Mouse (Mus musculus): ENCODE measurements around the gene Incenp. TPM values are rescaled to one million over a fixed set of nuclear protein-coding genes. Genes with fewer than 3 reads are reported as not detected.
A peak's percentile ranks its signal among the peaks of the same experiment; 100 is the strongest.

The Incenp gene
- polyA plus RNA-seq (2015; fragmentation: Nextera tagmentation; extraction: Ambion mirVana): 86.6 and 105 TPM in 2 replicates

DNA sequence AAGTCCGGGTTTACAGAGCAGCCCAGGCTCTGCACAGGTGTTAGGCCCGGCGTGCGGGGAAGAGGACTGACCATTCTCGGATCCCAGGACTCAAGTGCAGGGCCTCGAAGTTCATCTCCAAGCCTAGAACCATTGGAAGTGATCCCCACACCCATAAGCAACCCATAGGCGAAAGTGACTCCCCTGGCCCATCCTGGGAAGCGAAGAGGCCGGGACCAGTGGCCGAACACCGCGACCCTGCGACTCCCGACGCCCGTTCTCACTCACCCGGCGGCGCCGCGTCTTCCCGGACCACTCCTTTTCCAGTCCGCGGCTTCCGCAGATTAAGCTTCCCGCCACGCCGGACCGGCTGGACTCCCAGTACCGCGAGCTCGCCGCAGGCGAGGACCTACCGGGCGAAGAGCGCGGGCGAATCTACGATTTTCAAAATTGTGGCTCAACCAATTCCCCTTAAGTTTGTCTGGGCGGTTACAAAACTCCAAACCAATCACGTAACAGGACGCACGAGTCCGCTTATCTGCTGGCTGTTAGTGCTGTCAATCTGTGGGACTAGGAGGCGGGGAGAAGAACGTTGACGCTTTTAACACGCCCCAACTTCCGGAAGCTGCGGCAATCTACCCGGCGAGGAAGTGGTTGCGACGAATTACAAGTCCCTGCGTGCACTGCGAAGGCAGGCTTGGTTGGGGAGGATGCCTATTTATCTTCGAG lies at the start of gene Incenp:
Incenp (minus strand) TSS at position 480 of the 708 bp plus-strand sequence.
- ATAC-seq: peak; percentile 99
- peak within 1 kb of the TSS; percentile 88 for H3K27ac ChIP-seq
- peak within 1 kb of the TSS; percentile 86 for H3K4me2 ChIP-seq
- H3K9me3 ChIP-seq (replicated peaks): no peaks in the 10 kb centered on the region
- WGBS: under 1% methylated on average over 58 of the region's 58 CpGs
- peak within 1 kb of the TSS; percentile 89 for H3K4me3 ChIP-seq
- no peaks in the 10 kb centered on the region for H3K27me3 ChIP-seq
- H3K9ac ChIP-seq: peak within 1 kb of the TSS; percentile 90
- H3K4me1 ChIP-seq: peaks cover 38% of the 10 kb centered on the region
- H3K36me3 ChIP-seq (ENCODE audit: poor library complexity, severe bottlenecking): peaks cover 12% of the 10 kb centered on the region

DNA sequence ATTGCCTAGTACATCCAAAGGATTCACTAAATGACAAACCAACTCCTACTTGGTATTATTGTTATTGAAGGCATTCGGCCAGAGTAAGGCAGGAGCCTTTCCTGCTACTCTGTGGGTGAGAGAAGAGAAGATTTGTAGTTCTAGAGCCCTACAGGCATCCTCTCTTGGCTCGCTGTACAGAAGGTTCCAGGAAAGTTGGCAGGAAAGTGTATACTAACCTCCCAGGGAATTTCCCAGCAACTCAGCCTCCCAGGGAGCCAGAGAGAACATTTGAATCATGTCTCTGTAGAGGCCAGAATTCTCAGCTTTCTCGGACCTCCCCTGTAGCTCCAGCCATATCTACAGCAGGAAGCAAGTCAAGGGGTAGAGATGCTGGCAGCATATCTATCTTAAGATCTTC lies 47.6 kb upstream of the Incenp start:
- H3K4me3 ChIP-seq: no peak overlapping the region

DNA sequence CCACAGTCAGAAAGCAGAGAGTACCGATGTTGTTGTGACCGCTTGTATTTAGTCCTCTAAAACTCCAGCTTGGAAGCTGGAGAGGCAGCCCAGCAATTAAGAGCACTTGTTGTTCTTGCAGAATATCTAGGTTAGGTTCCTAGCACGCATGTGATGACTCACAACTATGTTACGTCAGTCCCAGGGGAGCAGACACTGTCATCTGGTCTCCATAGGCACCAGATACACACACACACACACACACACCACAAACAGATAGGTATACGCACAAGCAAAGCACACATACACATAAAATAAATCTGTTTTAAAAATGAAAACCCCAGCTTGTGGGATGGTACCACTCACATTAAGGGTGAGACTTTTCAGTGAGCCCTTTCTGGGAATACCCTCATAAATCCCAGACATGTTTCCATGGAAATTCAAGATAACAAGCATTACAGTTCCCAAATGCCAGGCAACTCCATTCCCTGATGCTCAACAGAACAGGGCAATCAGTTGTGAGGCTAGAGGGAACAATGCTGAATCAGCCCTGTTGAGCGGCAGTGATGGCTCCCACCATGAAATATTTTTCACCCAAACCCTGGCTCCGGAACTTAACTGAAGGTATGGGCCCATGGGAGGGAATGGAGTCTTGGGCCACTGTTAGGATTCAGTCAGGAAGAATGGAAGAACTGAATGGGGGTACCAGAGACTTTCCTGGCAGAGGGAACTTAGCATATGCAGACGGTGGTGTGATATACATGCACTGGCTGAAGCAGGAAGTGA lies 46.6 kb upstream of the Incenp start:
- 93% methylated on average over 8 of the region's 8 CpGs for WGBS

More for the DNA sequence above, 47.6 kb upstream of the Incenp start:
- 83% methylated on average over 3 of the region's 3 CpGs for WGBS
- no peak for ATAC-seq
- Histone ChIP-seq H3K27me3 (no peaks in the 10 kb centered on the region), H3K4me2 (no peak overlapping the region), H3K4me1 (no peaks in the 10 kb centered on the region), H3K9ac (no peak overlapping the region), H3K9me3 (replicated peaks) (no peaks in the 10 kb centered on the region), H3K27ac (no peak overlapping the region), H3K36me3 (ENCODE audit: poor library complexity, severe bottlenecking) (no peaks in the 10 kb centered on the region)

DNA sequence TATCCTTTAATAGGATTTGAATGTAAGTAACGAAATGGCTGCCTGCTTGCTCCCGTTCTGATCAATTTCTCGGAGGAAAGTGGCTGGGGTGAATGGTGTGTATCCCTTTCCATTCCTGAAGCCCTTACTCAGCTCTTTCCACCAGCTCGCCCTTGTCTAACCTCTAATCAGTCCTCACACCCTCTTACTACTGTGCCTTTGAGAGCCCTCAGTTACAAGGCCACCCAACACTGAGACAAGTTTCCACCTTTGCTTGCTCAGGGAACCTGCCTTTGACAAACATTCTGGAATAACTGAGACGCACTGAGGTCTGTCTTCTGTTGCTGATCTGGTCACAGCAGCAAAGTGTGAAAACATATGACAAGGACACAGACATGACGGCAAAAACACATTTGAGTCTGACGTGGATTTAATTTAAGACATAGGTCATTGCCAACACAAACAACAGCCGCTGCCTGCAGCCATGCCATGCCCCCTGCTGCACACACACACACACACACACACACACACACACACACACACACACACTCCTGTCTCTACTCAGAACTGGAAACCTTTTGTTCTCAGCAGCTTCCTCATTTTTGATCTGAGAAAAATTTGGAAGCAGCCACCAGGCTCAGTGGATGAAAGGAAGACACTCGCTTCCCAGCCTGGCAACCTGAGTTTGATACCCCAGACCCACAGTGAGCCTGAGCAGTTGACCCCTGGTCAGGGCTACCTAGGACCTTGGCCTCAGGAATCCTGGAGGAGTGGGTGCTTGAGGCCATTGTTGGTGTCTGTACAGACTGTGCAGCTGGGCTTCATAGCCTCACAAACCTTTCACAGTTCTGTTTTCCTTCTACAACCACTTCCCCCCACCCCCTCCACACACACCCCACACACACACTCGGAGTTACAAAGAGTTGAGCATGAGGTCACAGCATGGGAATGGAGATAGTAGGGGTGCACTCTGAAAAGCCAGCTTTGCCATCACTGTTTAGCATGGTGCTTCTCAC lies 43.5 kb upstream of the Incenp start:
- no peak for ATAC-seq
- Histone ChIP-seq H3K27ac (no peak overlapping the region), H3K9me3 (replicated peaks) (no peaks in the 10 kb centered on the region), H3K4me3 (no peak overlapping the region), H3K4me2 (no peak overlapping the region), H3K27me3 (no peaks in the 10 kb centered on the region), H3K9ac (no peak overlapping the region), H3K36me3 (ENCODE audit: poor library complexity, severe bottlenecking) (no peaks in the 10 kb centered on the region), H3K4me1 (0 out of 2 replicates have a peak, but pooled peaks cover 4% of the 10 kb centered on the region)
- 71% methylated on average over 10 of the region's 10 CpGs for WGBS

More for the DNA sequence above, 46.6 kb upstream of the Incenp start:
- Histone ChIP-seq H3K27ac (no peak overlapping the region), H3K4me1 (0 out of 2 replicates have a peak, but pooled peaks cover 1% of the 10 kb centered on the region), H3K4me3 (no peak overlapping the region), H3K27me3 (no peaks in the 10 kb centered on the region), H3K36me3 (ENCODE audit: poor library complexity, severe bottlenecking) (no peaks in the 10 kb centered on the region), H3K9me3 (replicated peaks) (no peaks in the 10 kb centered on the region), H3K9ac (no peak overlapping the region), H3K4me2 (no peak overlapping the region)
- no peak for ATAC-seq

DNA sequence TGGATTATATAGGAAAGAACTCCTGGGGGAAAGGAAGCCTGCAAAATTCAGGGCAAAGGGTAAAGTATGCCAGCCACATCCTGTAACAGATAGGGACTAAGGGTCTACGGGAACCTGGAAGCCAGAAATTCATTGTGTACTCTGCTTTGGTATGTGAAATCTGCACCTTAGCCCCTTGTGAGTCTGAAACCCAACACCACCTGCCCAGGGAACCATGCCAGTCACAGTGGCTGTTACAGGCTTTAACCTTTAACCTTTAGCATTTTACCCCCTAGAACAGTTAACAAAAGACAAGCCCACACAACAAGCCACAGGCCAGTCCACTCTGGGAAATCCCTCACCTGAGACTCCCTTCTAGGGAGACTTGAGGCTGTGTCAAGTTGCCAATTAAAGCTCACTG lies 42.5 kb upstream of the Incenp start:
- ATAC-seq: no peak
- WGBS: 54% methylated on average over 1 of the region's 1 CpGs
- no peak overlapping the region for H3K4me3 ChIP-seq
- H3K4me2 ChIP-seq: no peak overlapping the region
- H3K27me3 ChIP-seq: no peaks in the 10 kb centered on the region
- H3K36me3 ChIP-seq (ENCODE audit: poor library complexity, severe bottlenecking): no peaks in the 10 kb centered on the region
- H3K9ac ChIP-seq: no peak overlapping the region
- H3K4me1 ChIP-seq: 0 out of 2 replicates have a peak, but pooled peaks cover 4% of the 10 kb centered on the region
- H3K27ac ChIP-seq: no peak overlapping the region
- no peaks in the 10 kb centered on the region for H3K9me3 ChIP-seq (replicated peaks)

DNA sequence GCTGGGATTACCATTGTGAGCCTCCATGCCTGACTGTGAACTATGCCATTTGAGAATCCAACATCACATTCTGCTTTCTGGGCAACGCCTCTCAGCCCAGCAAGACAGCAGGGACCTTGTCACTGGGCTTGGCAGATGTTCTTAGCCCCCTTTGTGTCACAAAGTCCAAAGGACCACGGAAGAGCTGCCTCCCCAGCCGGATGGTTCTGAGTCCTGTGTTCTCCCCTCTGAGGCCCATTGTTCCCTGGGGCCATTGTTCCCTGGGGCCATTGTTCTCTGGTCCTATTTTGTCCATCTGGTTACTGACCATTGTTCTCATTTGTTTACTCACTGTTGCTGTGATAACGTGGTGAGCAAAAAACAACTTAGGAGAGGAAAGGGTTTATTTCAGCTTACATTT lies 41.6 kb upstream of the Incenp start:
- H3K9me3 ChIP-seq (replicated peaks): no peaks in the 10 kb centered on the region
- H3K4me3 ChIP-seq: no peak overlapping the region
- ATAC-seq: no peak
- no peak overlapping the region for H3K9ac ChIP-seq
- no peak overlapping the region for H3K4me2 ChIP-seq
- H3K27me3 ChIP-seq: no peaks in the 10 kb centered on the region
- 7% methylated on average over 4 of the region's 4 CpGs for WGBS
- H3K4me1 ChIP-seq: 0 out of 2 replicates have a peak, but pooled peaks cover 4% of the 10 kb centered on the region
- no peaks in the 10 kb centered on the region for H3K36me3 ChIP-seq (ENCODE audit: poor library complexity, severe bottlenecking)
- H3K27ac ChIP-seq: no peak overlapping the region

DNA sequence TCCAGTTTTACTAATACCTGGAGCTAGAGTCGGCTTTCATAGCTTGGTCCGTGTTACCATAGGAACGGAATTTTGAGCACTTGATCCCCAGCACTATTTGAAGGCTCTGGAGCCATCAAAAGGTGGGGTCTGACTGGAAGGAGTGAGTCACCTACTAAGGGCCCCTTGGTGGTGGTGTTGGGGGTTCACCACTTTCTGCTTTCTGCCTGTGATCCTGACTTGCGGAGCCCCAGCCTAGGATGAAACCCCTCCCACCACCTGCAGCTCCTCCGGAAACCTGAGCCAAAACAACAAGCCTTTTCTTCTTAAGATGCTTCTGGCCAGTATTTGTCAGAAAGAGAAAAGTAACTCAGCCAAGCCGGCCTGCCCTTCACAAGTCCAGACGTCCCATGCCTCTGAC lies 40.5 kb upstream of the Incenp start:
- Histone ChIP-seq H3K9me3 (replicated peaks) (no peaks in the 10 kb centered on the region), H3K4me1 (0 out of 2 replicates have a peak, but pooled peaks cover 4% of the 10 kb centered on the region), H3K4me2 (no peak overlapping the region), H3K27me3 (no peaks in the 10 kb centered on the region), H3K36me3 (ENCODE audit: poor library complexity, severe bottlenecking) (no peaks in the 10 kb centered on the region), H3K4me3 (no peak overlapping the region), H3K27ac (no peak overlapping the region), H3K9ac (no peak overlapping the region)
- no peak for ATAC-seq
- WGBS: 61% methylated on average over 7 of the region's 7 CpGs

DNA sequence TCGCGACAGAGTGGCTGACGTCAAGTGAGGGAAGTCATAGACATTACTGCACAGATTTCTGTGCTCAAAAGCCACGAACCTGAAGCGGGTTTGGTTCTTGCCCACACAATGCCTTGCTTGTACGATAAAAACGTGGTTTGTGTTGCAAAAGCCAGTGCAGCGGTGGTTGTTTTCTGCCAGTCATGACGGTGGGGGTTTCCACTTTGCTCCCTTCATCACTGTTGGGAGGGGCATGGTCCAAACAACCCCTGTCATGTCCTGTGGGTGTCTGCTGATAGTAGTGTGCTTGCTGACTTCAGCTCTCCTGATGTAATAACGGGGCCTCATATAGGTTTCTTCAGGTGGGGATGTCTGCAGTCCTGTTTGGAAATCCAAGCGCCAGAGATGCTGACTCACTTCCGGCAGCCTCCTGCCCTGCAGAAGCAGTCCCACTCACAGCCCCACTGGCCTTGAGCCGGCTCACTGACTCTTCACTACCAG lies 39.5 kb upstream of the Incenp start:
- no peak overlapping the region for H3K27ac ChIP-seq
- no peaks in the 10 kb centered on the region for H3K36me3 ChIP-seq (ENCODE audit: poor library complexity, severe bottlenecking)
- H3K9me3 ChIP-seq (replicated peaks): no peaks in the 10 kb centered on the region
- H3K4me1 ChIP-seq: 0 out of 2 replicates have a peak, but pooled peaks cover 4% of the 10 kb centered on the region
- no peak overlapping the region for H3K4me2 ChIP-seq
- H3K4me3 ChIP-seq: no peak overlapping the region
- no peak for ATAC-seq
- 76% methylated on average over 13 of the region's 13 CpGs for WGBS
- no peak overlapping the region for H3K9ac ChIP-seq
- H3K27me3 ChIP-seq: no peaks in the 10 kb centered on the region

DNA sequence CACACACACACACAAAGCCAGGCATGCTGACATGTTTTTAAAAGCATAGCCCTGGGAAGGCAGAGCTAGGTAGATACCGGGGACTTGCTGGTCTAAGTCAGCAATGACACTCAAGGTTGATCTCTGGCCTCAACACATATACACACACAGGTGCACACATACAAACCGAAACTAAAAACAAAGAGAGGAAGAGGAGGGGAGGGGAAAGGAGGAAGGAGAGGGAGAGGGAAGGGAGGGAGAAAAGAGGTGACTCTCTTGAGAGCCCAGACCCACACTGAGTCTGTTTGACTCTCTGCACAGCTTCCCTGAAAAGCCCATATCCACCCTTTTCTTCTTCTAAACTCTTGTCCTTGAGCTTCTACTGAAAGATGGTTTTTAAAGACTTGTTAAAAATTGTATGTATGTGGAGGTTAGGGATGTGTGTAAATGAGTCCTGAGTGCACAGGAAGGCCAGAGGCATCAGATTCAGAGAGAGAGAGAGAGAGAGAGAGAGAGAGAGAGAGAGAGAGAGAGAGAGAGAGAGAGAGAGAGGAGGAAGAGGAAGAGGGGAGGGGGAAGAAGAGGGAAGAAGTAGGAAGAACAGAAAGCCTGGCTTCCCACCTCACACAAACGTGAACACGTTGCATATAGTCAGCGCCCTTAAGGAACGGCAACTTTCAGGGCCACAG lies 38.9 kb upstream of the Incenp start:
- no peak overlapping the region for H3K4me3 ChIP-seq
- no peaks in the 10 kb centered on the region for H3K27me3 ChIP-seq
- ATAC-seq: no peak
- 0 out of 2 replicates have a peak, but pooled peaks cover 4% of the 10 kb centered on the region for H3K4me1 ChIP-seq
- no peak overlapping the region for H3K27ac ChIP-seq
- no peak overlapping the region for H3K9ac ChIP-seq
- no peak overlapping the region for H3K4me2 ChIP-seq
- no peaks in the 10 kb centered on the region for H3K9me3 ChIP-seq (replicated peaks)
- WGBS: 82% methylated on average over 6 of the region's 6 CpGs
- H3K36me3 ChIP-seq (ENCODE audit: poor library complexity, severe bottlenecking): no peaks in the 10 kb centered on the region

DNA sequence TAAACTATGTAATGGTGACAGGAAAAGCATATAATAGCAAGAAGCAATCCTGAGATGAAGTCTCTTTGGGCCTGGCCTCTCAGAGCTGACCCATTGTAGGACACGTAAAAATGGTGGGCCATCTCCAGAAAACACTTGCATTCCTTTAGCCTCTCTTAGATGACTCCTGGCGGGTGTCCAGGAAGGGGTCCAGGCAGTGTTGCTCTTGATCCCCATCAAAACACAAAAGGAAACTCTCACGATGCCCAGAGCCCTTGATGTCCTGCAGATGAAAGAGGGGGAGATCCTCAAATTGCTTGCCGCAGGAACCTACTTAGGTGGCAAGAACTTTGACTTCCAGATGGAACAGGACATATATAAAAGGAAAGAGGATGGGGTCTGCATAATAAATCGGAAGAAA lies 38.1 kb upstream of the Incenp start:
- no peak for ATAC-seq
- no peaks in the 10 kb centered on the region for H3K27me3 ChIP-seq
- H3K9ac ChIP-seq: no peak overlapping the region
- WGBS: 62% methylated on average over 5 of the region's 5 CpGs
- no peak overlapping the region for H3K4me2 ChIP-seq
- no peaks in the 10 kb centered on the region for H3K9me3 ChIP-seq (replicated peaks)
- H3K27ac ChIP-seq: no peak overlapping the region
- no peaks in the 10 kb centered on the region for H3K36me3 ChIP-seq (ENCODE audit: poor library complexity, severe bottlenecking)
- no peak overlapping the region for H3K4me3 ChIP-seq
- H3K4me1 ChIP-seq: 0 out of 2 replicates have a peak, but pooled peaks cover 4% of the 10 kb centered on the region

DNA sequence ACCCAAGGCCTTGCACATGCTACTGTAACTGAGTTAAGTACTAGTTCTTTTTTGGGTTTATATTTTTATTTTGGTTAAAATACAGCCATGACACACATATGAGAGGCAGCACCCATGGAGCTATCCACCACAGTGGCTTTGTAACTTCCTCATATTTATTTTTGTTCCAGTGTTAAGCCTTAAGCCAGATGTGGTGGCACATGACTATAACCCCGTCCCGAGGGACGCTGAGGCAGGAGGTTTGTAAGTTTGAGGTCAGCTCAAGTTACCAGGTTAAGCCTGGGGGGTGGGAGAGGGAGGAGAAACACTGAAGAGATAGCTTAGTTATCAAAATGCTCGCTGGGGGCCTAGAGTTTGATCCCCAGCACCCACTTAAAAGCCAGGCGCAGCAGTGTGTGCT lies 37.2 kb upstream of the Incenp start:
- Histone ChIP-seq H3K4me3 (no peak overlapping the region), H3K9me3 (replicated peaks) (no peaks in the 10 kb centered on the region), H3K27me3 (no peaks in the 10 kb centered on the region), H3K4me2 (no peak overlapping the region), H3K4me1 (0 out of 2 replicates have a peak, but pooled peaks cover 4% of the 10 kb centered on the region), H3K36me3 (ENCODE audit: poor library complexity, severe bottlenecking) (no peaks in the 10 kb centered on the region), H3K9ac (no peak overlapping the region), H3K27ac (no peak overlapping the region)
- no peak for ATAC-seq
- 75% methylated on average over 5 of the region's 5 CpGs for WGBS
